13 mouse cellular contexts compared by ENCODE assay signal in the genomic region with DNA sequence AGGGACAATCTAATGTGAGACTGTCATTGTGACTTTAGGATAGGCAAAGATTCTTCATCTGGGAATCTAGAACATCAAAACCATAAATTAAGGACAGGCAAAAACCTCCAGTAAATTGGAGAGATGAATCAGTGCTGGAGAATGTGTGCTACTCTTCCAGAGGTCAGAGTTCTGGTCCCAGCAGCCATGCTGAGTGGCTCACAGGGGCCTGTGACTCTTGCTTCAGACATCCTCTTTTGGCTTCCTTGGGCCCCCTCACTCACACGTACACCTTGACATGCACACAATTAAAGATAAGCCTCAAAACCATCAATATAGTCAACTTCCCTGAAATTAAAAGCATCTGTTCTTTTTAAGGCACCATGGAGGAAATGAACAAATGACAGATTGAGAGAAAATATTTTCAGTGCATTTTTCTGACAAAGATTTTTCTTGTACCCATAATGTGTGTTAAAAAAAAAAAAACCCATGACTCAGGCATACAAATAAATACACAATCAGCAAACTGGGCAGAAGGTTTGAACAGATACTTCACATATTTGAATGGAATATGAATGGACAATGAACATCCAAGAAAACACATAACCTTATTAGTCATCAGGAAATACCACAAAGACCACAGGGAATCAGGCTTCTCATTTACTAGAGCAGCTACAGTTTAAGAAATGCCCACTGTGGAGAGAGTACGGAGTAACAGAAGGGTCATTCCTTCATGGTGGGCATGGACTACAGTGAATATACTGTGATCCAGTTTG.
"Had no signal": no experiment of that assay in that cellular context is flagged by ENCODE, and none has a peak within 500 bp of the region (broad histone marks: within the 10 kb centered on the region; RNA-seq: fewer than 3 reads in every experiment).

No protein-coding gene starts in this region.

- H3K27me3 ChIP-seq: limb, embryonic 13.5 days; stomach, embryonic 15.5 days had no signal

- H3K9me3 ChIP-seq: limb, embryonic 13.5 days; midbrain, embryonic 10.5 days; stomach, embryonic 15.5 days had no signal

- H3K36me3 ChIP-seq: limb, embryonic 13.5 days; midbrain, embryonic 10.5 days; stomach, embryonic 15.5 days had no signal

- H3K9ac ChIP-seq: limb, embryonic 13.5 days; liver, embryonic 14.5 days; stomach, embryonic 15.5 days had no signal

- H3K4me3 ChIP-seq: limb, embryonic 13.5 days; midbrain, embryonic 10.5 days; stomach, embryonic 15.5 days had no signal

- H3K27ac ChIP-seq: kidney, postnatal 0 days; limb, embryonic 13.5 days; liver, embryonic 14.5 days; midbrain, embryonic 10.5 days; stomach, embryonic 15.5 days had no signal

- H3K4me1 ChIP-seq: limb, embryonic 13.5 days; midbrain, embryonic 10.5 days; stomach, embryonic 15.5 days had no signal

- H3K4me2 ChIP-seq: limb, embryonic 13.5 days; stomach, embryonic 15.5 days had no signal

- DNase-seq: kidney, adult 9 months; kidney, postnatal 36 days; left cerebral cortex, postnatal 4 days; lung, postnatal 4 days; midbrain, embryonic 14.5 days; right cerebral cortex, postnatal 14 days; thymus, adult 2 months; thymus, postnatal 25 days had no signal
